Mouse (Mus musculus): ENCODE data around the gene Fbxl2.

The Fbxl2 gene

GRCm38 (mm10) chr9:113969399-113969798, 76.6 kb downstream of the Fbxl2 start:
- DNase-seq = no peak

GRCm38 (mm10) chr9:113968967-113969366, 77.0 kb downstream of the Fbxl2 start:
- no peak for DNase-seq

GRCm38 (mm10) chr9:113966838-113967237, 79.2 kb downstream of the Fbxl2 start:
- DNase-seq = no peak

- DNase-seq = no peak
These were observed 81.6 kb downstream of the Fbxl2 start for GRCm38 (mm10) chr9:113964415-113964814.

- no peak for DNase-seq
These were observed 82.3 kb downstream of the Fbxl2 start for GRCm38 (mm10) chr9:113963718-113964117.

GRCm38 (mm10) chr9:113957777-113958176, 88.2 kb downstream of the Fbxl2 start:
- no peak for DNase-seq

GRCm38 (mm10) chr9:113947216-113947615, 98.8 kb downstream of the Fbxl2 start:
- DNase-seq = no peak

- DNase-seq = no peak
These were observed 102.6 kb downstream of the Fbxl2 start for GRCm38 (mm10) chr9:113943372-113943771.

- DNase-seq = no peak
These were observed 104.7 kb downstream of the Fbxl2 start for GRCm38 (mm10) chr9:113941103-113941805.

- DNase-seq = no peak
These were observed 106.7 kb downstream of the Fbxl2 start for GRCm38 (mm10) chr9:113939063-113939850.

- no peak for DNase-seq
These were observed 110.4 kb downstream of the Fbxl2 start for GRCm38 (mm10) chr9:113935638-113936037.

GRCm38 (mm10) chr9:113932501-113932900, 113.5 kb downstream of the Fbxl2 start:
- DNase-seq = peak; percentile 10

GRCm38 (mm10) chr9:113932100-113932470, 113.9 kb downstream of the Fbxl2 start:
- DNase-seq = peak; percentile 22

GRCm38 (mm10) chr9:113931375-113932099, 114.5 kb downstream of the Fbxl2 start:
- DNase-seq = peak; percentile 53

GRCm38 (mm10) chr9:113930534-113931374, 115.2 kb downstream of the Fbxl2 start, which contains the start of gene Ubp1:
Gene Ubp1 (plus strand): TSS chr9:113930934.
- DNase-seq = peak; percentile 98

- no peak for DNase-seq
These were observed 116.3 kb downstream of the Fbxl2 start for GRCm38 (mm10) chr9:113929676-113930075.

GRCm38 (mm10) chr9:113928591-113928990, 117.4 kb downstream of the Fbxl2 start:
- DNase-seq = no peak

GRCm38 (mm10) chr9:113924883-113925282, 121.1 kb downstream of the Fbxl2 start:
- DNase-seq = no peak

GRCm38 (mm10) chr9:113922677-113923076, 123.3 kb downstream of the Fbxl2 start:
- no peak for DNase-seq

- DNase-seq = no peak
These were observed 130.2 kb downstream of the Fbxl2 start for GRCm38 (mm10) chr9:113915789-113916188.

All from kidney, postnatal 14 days (tissue).